Mouse (Mus musculus) stomach, postnatal 0 days (tissue): Measurements from ENCODE around the gene Serpina5.

Experiments used
- CTCF ChIP-seq: IDR thresholded peaks from 2 replicates; pipeline ENCODE4 v1.5.1; 2016; ENCODE audit warnings: antibody characterized with exemption, low read depth, mild to moderate bottlenecking, moderate library complexity
- EP300 ChIP-seq: optimal IDR thresholded peaks from 2 replicates; pipeline ENCODE3; 2016; ENCODE audit warnings: antibody characterized with exemption

DNA sequence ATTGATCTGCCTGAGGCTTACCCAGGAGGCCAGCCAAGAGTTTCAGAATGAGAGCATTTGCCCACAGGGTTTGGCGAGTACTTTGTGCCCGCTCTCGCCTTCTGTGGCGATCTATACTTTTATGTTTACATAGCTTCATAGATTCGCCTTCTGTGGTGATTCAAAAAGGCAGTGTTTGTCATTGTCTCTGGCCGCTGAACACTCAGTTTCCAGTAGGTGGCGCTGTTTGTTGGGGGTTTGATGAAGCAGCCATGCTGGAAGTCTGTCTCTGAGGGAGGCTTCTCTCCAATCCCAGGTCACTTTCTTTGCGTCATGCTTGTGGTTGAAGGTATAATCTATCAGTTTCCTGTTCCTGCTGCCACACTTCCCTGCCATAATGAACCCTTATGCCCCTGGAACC lies 34.7 kb upstream of the Serpina5 start:
- TF ChIP-seq CTCF (peak; percentile 87), EP300 (no peak)
